20 mouse cellular contexts compared by ENCODE assay signal in the genomic region with DNA sequence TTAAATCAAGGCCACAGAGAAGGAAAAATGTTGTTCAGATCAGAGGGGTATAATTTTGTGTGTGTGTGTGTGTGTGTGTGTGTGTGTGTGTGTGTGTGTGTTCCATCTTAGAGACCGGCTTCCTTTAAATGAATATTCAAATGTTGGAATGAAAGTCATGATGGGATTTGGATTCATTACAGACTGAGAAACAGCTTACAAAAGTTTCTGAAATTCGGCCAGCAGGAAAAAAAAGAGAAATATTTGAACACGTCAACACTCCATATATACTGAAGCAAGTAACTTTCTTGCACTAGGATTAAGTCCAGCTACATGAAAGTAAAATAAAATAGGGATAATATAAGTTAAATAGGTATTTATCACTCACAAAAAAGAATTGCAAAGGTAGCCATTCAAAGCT.
"Had no signal": no experiment of that assay in that cellular context is flagged by ENCODE, and none has a peak within 500 bp of the region (broad histone marks: within the 10 kb centered on the region; RNA-seq: fewer than 3 reads in every experiment).

No protein-coding gene starts in this region.

- H3K27ac ChIP-seq: kidney, postnatal 0 days; layer of hippocampus, adult 2 months; limb, embryonic 12.5 days; limb, embryonic 15.5 days; liver, embryonic 14.5 days; midbrain, embryonic 12.5 days; midbrain, embryonic 15.5 days; neural tube, embryonic 13.5 days; stomach, embryonic 15.5 days had no signal

- H3K36me3 ChIP-seq: limb, embryonic 12.5 days; limb, embryonic 15.5 days; midbrain, embryonic 12.5 days; midbrain, embryonic 15.5 days; neural tube, embryonic 13.5 days; stomach, embryonic 15.5 days had no signal

- H3K27me3 ChIP-seq: limb, embryonic 12.5 days; limb, embryonic 15.5 days; midbrain, embryonic 12.5 days; midbrain, embryonic 15.5 days; stomach, embryonic 15.5 days had no signal

- H3K9me3 ChIP-seq: limb, embryonic 15.5 days; midbrain, embryonic 15.5 days; neural tube, embryonic 13.5 days; stomach, embryonic 15.5 days had no signal

- H3K4me3 ChIP-seq: layer of hippocampus, adult 2 months; limb, embryonic 12.5 days; limb, embryonic 15.5 days; midbrain, embryonic 12.5 days; midbrain, embryonic 15.5 days; myocyte; neural tube, embryonic 13.5 days; stomach, embryonic 15.5 days had no signal

- H3K4me2 ChIP-seq: limb, embryonic 12.5 days; limb, embryonic 15.5 days; liver, embryonic 11.5 days; midbrain, embryonic 12.5 days; midbrain, embryonic 15.5 days; neural tube, embryonic 13.5 days; stomach, embryonic 15.5 days had no signal

- DNase-seq: kidney, adult 2 months; kidney, postnatal 25 days; left cerebral cortex, postnatal 4 days; liver, postnatal 0 days; retina, postnatal 1 day; right cerebral cortex, postnatal 25 days; spleen, adult 18-20 months; thymus, postnatal 25 days had no signal

- H3K9ac ChIP-seq: limb, embryonic 12.5 days; limb, embryonic 15.5 days; liver, embryonic 14.5 days; liver, postnatal 0 days; midbrain, embryonic 12.5 days; midbrain, embryonic 15.5 days; neural tube, embryonic 13.5 days; stomach, embryonic 15.5 days had no signal

- H3K4me1 ChIP-seq: limb, embryonic 12.5 days; limb, embryonic 15.5 days; midbrain, embryonic 12.5 days; midbrain, embryonic 15.5 days; neural tube, embryonic 13.5 days; stomach, embryonic 15.5 days had no signal

- ATAC-seq: intestine, postnatal 0 days; liver, postnatal 0 days; midbrain, embryonic 15.5 days had no signal
